Mouse (Mus musculus) stomach, postnatal 0 days (tissue): ENCODE measurements at regions not wholly inside any gene's neighbourhood (a gene's known extent, or its start where the extent isn't known, plus 50 kb on each side); places are given as distances from the start of the nearest gene placed in this dataset.

Experiments
- ATAC-seq: fragments of 200-750 bp; cut with Nextera tagmentation; 2 replicates; pipeline ENCODE4 v1.8.0; 2017; ENCODE audit not compliant: low FRiP score, low TSS enrichment
- DNase-seq: peaks from one replicate; pipeline ENCODE4 v3.0.0-alpha.2; 2016; ENCODE audit warnings: low spot score
- H3K27ac ChIP-seq: fragments of 300-500 bp; sonication (generic); replicated peaks from 2 replicates; pipeline ENCODE4 v1.5.1; 2014; ENCODE audit warnings: mild to moderate bottlenecking, control low read depth
- H3K27me3 ChIP-seq: fragments of 300-500 bp; sonication (generic); 2 replicates; pipeline ENCODE4 v1.6.1; 2014; ENCODE audit warnings: low read length; ENCODE audit not compliant: control insufficient read depth, insufficient read depth
- H3K36me3 ChIP-seq: fragments of 300-500 bp; sonication (generic); 2 replicates; pipeline ENCODE4 v1.6.1; 2014; ENCODE audit warnings: low read length, mixed read lengths; ENCODE audit not compliant: control insufficient read depth, insufficient read depth
- H3K4me1 ChIP-seq: fragments of 300-500 bp; sonication (generic); replicated peaks from 2 replicates; pipeline ENCODE4 v1.6.1; 2014; ENCODE audit warnings: antibody characterized with exemption; ENCODE audit not compliant: control insufficient read depth, insufficient read depth
- H3K4me2 ChIP-seq: fragments of 300-500 bp; sonication (generic); replicated peaks from 2 replicates; pipeline ENCODE4 v1.6.1; 2014; ENCODE audit warnings: low read depth, mild to moderate bottlenecking, control low read depth, moderate library complexity
- H3K4me3 ChIP-seq: fragments of 300-500 bp; sonication (generic); 2 replicates; pipeline ENCODE4 v1.5.1; 2014; ENCODE audit warnings: low read depth, low read length, control low read depth
- H3K9ac ChIP-seq: fragments of 300-500 bp; sonication (generic); 2 replicates; pipeline ENCODE4 v1.6.1; 2014; ENCODE audit warnings: mild to moderate bottlenecking, low read length, control low read depth, mixed read lengths
- H3K9me3 ChIP-seq: fragments of 300-500 bp; sonication (generic); 2 replicates; pipeline ENCODE4 v1.6.1; 2016; ENCODE audit warnings: low read length; ENCODE audit not compliant: control insufficient read depth
- CTCF ChIP-seq: IDR thresholded peaks from 2 replicates; pipeline ENCODE4 v1.5.1; 2016; ENCODE audit warnings: antibody characterized with exemption, low read depth, mild to moderate bottlenecking, moderate library complexity
- EP300 ChIP-seq: optimal IDR thresholded peaks from 2 replicates; pipeline ENCODE3; 2016; ENCODE audit warnings: antibody characterized with exemption
- WGBS: fragments of 180-500 bp; shearing (Covaris S2); extraction: QIAGEN DNeasy Blood & Tissue Kit; methylation state at CpG from one replicate; pipeline ENCODE4 v1.1.7; 2014; 5-methylcytosine and 5-hydroxymethylcytosine counted together

GRCm38 (mm10) chr6:116946083-116946732 lies 222.1 kb upstream of the Cxcl12 start:
- TF ChIP-seq EP300 (no peak), CTCF (no peak)
- Histone ChIP-seq H3K4me3 (no peak overlapping the region), H3K27me3 (no peaks in the 10 kb centered on the region), H3K9me3 (no peaks in the 10 kb centered on the region), H3K27ac (no peak overlapping the region), H3K4me2 (no peak overlapping the region), H3K4me1 (no peaks in the 10 kb centered on the region), H3K36me3 (no peaks in the 10 kb centered on the region), H3K9ac (no peak overlapping the region)
- ATAC-seq, result no peak
- 44% methylated on average over 8 of the region's 8 CpGs for WGBS
- DNase-seq, result no peak

- Histone ChIP-seq H3K27ac (no peak overlapping the region), H3K27me3 (no peaks in the 10 kb centered on the region), H3K4me1 (no peaks in the 10 kb centered on the region), H3K36me3 (no peaks in the 10 kb centered on the region), H3K4me2 (no peak overlapping the region), H3K9me3 (no peaks in the 10 kb centered on the region), H3K4me3 (no peak overlapping the region), H3K9ac (no peak overlapping the region)
- ATAC-seq (no peak), DNase-seq (no peak)
- TF ChIP-seq CTCF (no peak), EP300 (no peak)
- 79% methylated on average over 13 of the region's 13 CpGs for WGBS
Observed at GRCm38 (mm10) chr6:116959611-116960010, 208.7 kb upstream of the Cxcl12 start.

GRCm38 (mm10) chr6:116960641-116961040 lies 207.7 kb upstream of the Cxcl12 start:
- Histone ChIP-seq H3K4me2 (no peak overlapping the region), H3K4me1 (no peaks in the 10 kb centered on the region), H3K27me3 (no peaks in the 10 kb centered on the region), H3K4me3 (no peak overlapping the region), H3K27ac (no peak overlapping the region), H3K36me3 (no peaks in the 10 kb centered on the region), H3K9me3 (no peaks in the 10 kb centered on the region), H3K9ac (no peak overlapping the region)
- 70% methylated on average over 3 of the region's 3 CpGs for WGBS
- DNase-seq (no peak), ATAC-seq (no peak)
- TF ChIP-seq EP300 (no peak), CTCF (no peak)

DNA sequence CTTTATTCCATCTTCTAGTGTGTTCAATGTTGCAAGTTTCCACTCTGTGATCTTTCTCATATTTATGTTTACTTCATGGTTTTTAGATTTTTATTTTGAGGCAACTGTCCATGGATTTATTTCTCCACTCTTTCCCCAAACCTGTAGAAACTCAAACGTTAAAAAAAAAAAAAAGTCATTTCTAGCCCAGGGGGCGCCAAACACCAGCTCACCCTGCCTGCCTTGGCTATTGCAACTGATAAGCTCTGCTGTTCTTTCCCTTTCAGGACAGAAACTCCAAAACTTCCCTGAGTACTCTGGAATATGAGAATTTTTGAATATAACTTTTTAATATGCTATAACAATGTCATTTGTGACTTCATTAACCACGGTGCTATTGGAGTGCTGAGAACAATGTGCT lies 201.9 kb upstream of the Cxcl12 start:
- no peak for ATAC-seq
- Histone ChIP-seq H3K27ac (no peak overlapping the region), H3K9ac (no peak overlapping the region), H3K4me2 (no peak overlapping the region), H3K4me3 (no peak overlapping the region), H3K36me3 (no peaks in the 10 kb centered on the region), H3K27me3 (no peaks in the 10 kb centered on the region), H3K4me1 (no peaks in the 10 kb centered on the region), H3K9me3 (no peaks in the 10 kb centered on the region)
- no peak for DNase-seq
- WGBS, result 22% methylated on average over 3 of the region's 3 CpGs
- TF ChIP-seq EP300 (no peak), CTCF (peak; percentile 73)

- TF ChIP-seq EP300 (no peak), CTCF (no peak)
- WGBS, result 44% methylated on average over 9 of the region's 9 CpGs
- no peak overlapping the region for H3K4me3 ChIP-seq
- no peak for DNase-seq
- no peak overlapping the region for H3K4me2 ChIP-seq
- ATAC-seq, result no peak
- no peaks in the 10 kb centered on the region for H3K27me3 ChIP-seq
- no peaks in the 10 kb centered on the region for H3K36me3 ChIP-seq
- H3K27ac ChIP-seq, result no peak overlapping the region
- H3K4me1 ChIP-seq, result no peaks in the 10 kb centered on the region
- H3K9me3 ChIP-seq, result no peaks in the 10 kb centered on the region
- H3K9ac ChIP-seq, result no peak overlapping the region
Observed at GRCm38 (mm10) chr6:116969381-116969910, 198.9 kb upstream of the Cxcl12 start.

DNA sequence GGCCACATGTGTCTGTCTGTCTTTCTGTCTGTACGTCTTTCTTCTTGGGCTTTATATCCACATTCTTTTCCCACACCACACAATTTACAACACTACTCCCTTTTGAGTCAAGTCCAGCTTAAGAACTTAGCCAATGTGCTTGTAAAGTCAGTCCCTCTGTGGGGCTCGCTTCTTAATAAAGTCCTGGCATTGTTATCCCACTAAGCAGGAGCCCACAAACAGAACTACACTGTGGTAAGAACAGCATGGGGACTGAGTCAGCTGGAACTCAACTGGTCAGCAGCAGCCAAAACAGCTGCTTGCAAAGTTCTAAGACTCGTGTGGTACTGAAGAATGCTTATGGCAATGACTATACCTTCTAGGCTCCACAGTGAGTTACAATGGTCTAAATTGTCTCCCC lies 193.5 kb upstream of the Cxcl12 start:
- no peak for TF ChIP-seq EP300
- no peak for TF ChIP-seq CTCF
- no peak overlapping the region for H3K4me3 ChIP-seq
- H3K9ac ChIP-seq, result no peak overlapping the region
- no peaks in the 10 kb centered on the region for H3K27me3 ChIP-seq
- WGBS, result 83% methylated on average over 3 of the region's 3 CpGs
- no peak overlapping the region for H3K27ac ChIP-seq
- H3K36me3 ChIP-seq, result no peaks in the 10 kb centered on the region
- DNase-seq (no peak), ATAC-seq (no peak)
- H3K4me1 ChIP-seq, result no peaks in the 10 kb centered on the region
- no peak overlapping the region for H3K4me2 ChIP-seq
- no peaks in the 10 kb centered on the region for H3K9me3 ChIP-seq
